Comparison of ENCODE assay signal across 25 mouse cellular contexts in genomic region chr16:38255927-38256326, GRCm38 (mm10). TPM values are rescaled to one million over a fixed set of nuclear protein-coding genes. Genes with fewer than 3 reads are reported as not detected.
DNase-seq lines count a peak whose midpoint lies in the region; ATAC-seq lines count a peak whose summit lies in the region.
"Had no signal": no experiment of that assay in that cellular context is flagged by ENCODE, and none has a peak within 500 bp of the region (broad histone marks: within the 10 kb centered on the region; RNA-seq: fewer than 3 reads in every experiment).

No protein-coding gene starts in this region.

- no peaks in the 10 kb centered on the region for H3K9me3 ChIP-seq in kidney, embryonic 16.5 days (ENCODE audit: low read length)
- H3K9me3 ChIP-seq: embryonic facial prominence, embryonic 13.5 days; embryonic facial prominence, embryonic 15.5 days; forebrain, embryonic 10.5 days; forebrain, embryonic 12.5 days had no signal

- ATAC-seq in kidney, embryonic 16.5 days (ENCODE audit: low FRiP score, low TSS enrichment) = no peak
- ATAC-seq: forebrain, embryonic 14.5 days had no signal

- H3K4me3 ChIP-seq in kidney, embryonic 16.5 days (ENCODE audit: low read length) = no peak overlapping the region
- H3K4me3 ChIP-seq: embryonic facial prominence, embryonic 13.5 days; embryonic facial prominence, embryonic 15.5 days; erythroblast, embryonic 14.5 days; forebrain, embryonic 10.5 days; forebrain, embryonic 12.5 days had no signal

- no peaks in the 10 kb centered on the region for H3K36me3 ChIP-seq in kidney, embryonic 16.5 days (ENCODE audit: insufficient read depth, low read length)
- H3K36me3 ChIP-seq: embryonic facial prominence, embryonic 13.5 days; embryonic facial prominence, embryonic 15.5 days; forebrain, embryonic 10.5 days; forebrain, embryonic 12.5 days had no signal

- H3K9ac ChIP-seq in kidney, embryonic 16.5 days (replicated peaks; ENCODE audit: low read length) = no peak overlapping the region
- H3K9ac ChIP-seq: embryonic facial prominence, embryonic 13.5 days; embryonic facial prominence, embryonic 15.5 days; forebrain, embryonic 12.5 days had no signal

- DNase-seq in kidney, adult 11 months = peak; percentile 49
- no peak for DNase-seq in kidney, postnatal 14 days
- DNase-seq in kidney, adult 8-10 months = peak; percentile 22 to 39
- no peak for DNase-seq in kidney, adult 18-20 months
- peak; percentile 36 to 49 for DNase-seq in kidney, postnatal 36 days
- DNase-seq: adrenal gland, adult 2 months; adrenal gland, postnatal 10 days; adrenal gland, postnatal 25 days; cerebellum, adult 11 months; cerebellum, adult 18-20 months; cerebellum, adult 8-10 months; cerebellum, adult 9-11 months; cerebellum, postnatal 14 days; cerebellum, postnatal 36 days; embryo, embryonic 11 days had no signal

- no peak overlapping the region for H3K27ac ChIP-seq in kidney, embryonic 16.5 days (ENCODE audit: low read length)
- H3K27ac ChIP-seq: embryonic facial prominence, embryonic 13.5 days; embryonic facial prominence, embryonic 15.5 days; forebrain, embryonic 10.5 days; forebrain, embryonic 12.5 days had no signal

- WGBS in kidney, embryonic 16.5 days = 88% methylated on average over 9 of the region's 9 CpGs

- no peaks in the 10 kb centered on the region for H3K4me1 ChIP-seq in kidney, embryonic 16.5 days (ENCODE audit: insufficient read depth, low read length)
- H3K4me1 ChIP-seq: embryonic facial prominence, embryonic 13.5 days; embryonic facial prominence, embryonic 15.5 days; forebrain, embryonic 10.5 days; forebrain, embryonic 12.5 days had no signal

- no peak overlapping the region for H3K4me2 ChIP-seq in kidney, embryonic 16.5 days (replicated peaks; ENCODE audit: low read depth, low read length)
- H3K4me2 ChIP-seq: embryonic facial prominence, embryonic 13.5 days; embryonic facial prominence, embryonic 15.5 days; forebrain, embryonic 12.5 days had no signal

- H3K27me3 ChIP-seq in kidney, embryonic 16.5 days (ENCODE audit: insufficient read depth, low read length) = no peaks in the 10 kb centered on the region
- H3K27me3 ChIP-seq: embryonic facial prominence, embryonic 13.5 days; embryonic facial prominence, embryonic 15.5 days; forebrain, embryonic 12.5 days had no signal

RNA-seq across cellular contexts. Expression of gene Nr1i2, which starts 38.7 kb away (rescaled TPM):
- 0.39 and 0.46 TPM in 2 replicates for polyA plus RNA-seq in kidney, embryonic 16.5 days (2015; fragmentation: Nextera tagmentation; extraction: Ambion mirVana)
- polyA plus RNA-seq: adrenal gland, adult 2 months; brain, embryonic 14.5 days; C2C12; embryonic facial prominence, embryonic 11.5 days; embryonic facial prominence, embryonic 13.5 days; embryonic facial prominence, embryonic 15.5 days; erythroblast, embryonic 14.5 days; forebrain, embryonic 10.5 days; forebrain, embryonic 12.5 days; forebrain, embryonic 14.5 days had no signal

Comparison
In these comparisons a context has a peak if more than half of its experiments do, and no peak if none do; other contexts are left out.
1. DNase-seq: peak in kidney, adult 11 months (single experiment), kidney, adult 8-10 months (2 of 2) and kidney, postnatal 36 days (2 of 2); none in kidney, postnatal 14 days (single experiment) and kidney, adult 18-20 months (single experiment).